Mouse (Mus musculus) spleen, postnatal 4 days (tissue): ENCODE data around the gene Dpp8.
"Not testable (repeated sequence)": the region's sequence is repeated elsewhere in the genome, so short reads cannot be mapped to it uniquely, and the experiment has no call there.

Experiments
- DNase-seq, 2 experiments: peaks; one replicate each; pipeline ENCODE4 v3.0.0; 2022; ENCODE audit warnings: low spot score in 2 of 2

The Dpp8 gene

DNA sequence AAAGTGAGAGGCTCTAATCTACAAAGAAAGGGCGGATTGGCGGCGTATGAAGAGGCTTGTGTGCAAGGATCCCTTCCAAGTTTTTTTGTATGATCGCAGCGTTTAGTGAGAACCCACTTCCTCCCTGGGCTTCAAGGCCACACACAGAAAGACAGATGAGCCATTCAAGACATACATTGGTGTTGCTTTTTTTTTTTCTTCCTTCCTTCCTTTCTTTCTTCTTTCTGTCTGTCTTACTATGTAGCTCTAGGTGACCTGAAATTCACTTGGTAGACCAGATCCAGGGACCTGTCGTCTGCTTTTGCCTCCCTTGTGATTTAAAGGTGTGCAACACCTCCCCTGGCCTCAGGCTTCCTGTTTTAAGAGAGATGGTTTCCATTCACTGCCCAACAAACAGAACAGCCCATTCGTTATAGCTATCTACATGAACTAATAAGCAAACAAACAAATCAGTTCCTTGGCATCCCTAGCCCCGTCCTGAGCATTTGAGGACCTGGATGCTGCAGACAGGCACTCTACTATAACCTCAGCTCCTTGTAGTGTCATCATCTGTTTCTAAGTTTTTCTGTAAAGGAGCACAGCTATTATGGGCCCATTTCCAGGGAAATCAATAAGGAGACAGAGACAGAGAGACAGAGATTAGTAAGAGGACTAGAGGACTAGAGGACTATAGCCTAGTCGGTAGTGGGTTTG is 10.2 kb upstream of the Dpp8 start:
- DNase-seq: peak in 1 of 2 experiments; percentile 62

DNA sequence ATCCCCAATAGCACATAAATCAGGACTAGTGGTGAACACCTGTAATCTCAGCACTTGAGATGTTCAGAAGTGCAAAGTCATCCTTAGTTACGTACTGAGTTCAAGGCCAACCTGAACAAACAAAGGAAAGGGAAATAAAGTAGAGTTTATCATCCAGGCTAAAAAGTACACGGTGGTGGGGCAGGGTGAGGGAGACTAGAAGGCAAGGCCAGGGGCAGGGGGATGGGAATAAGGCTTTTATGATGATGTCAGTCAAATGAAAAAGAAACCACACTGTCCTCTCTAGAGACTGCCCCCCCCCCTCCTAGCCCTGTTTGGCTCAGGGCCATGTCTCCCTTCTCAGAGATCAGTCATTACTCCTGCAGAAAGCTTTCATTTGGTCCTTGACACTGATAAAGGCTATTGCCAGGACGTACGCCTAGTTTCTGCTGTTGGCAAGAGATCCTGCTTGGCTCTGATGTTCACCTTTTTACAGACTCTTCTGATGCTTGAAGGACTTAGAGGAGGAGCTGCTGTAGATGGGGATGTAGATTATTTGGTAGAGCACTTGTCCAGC is 9.6 kb upstream of the Dpp8 start:
- no peak for DNase-seq

DNA sequence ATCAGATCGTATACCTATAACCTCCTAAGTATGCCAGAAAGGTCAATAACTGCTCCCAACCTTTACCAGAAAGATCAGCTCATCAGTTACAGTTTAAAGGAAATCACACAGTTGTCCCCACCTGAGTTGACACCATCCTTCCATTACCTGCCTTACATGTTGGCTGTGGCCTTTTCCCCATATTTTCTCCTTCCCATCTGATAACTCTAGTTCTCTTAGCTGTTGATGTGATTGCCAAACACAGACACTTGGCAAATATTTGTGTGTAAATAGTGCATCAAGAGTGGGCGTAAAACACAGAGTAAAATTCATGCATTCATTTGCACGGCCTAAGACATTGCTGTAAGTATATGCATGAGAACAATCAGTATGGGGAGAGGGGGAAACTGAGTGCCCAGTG is 8.8 kb upstream of the Dpp8 start:
- DNase-seq: no peak

DNA sequence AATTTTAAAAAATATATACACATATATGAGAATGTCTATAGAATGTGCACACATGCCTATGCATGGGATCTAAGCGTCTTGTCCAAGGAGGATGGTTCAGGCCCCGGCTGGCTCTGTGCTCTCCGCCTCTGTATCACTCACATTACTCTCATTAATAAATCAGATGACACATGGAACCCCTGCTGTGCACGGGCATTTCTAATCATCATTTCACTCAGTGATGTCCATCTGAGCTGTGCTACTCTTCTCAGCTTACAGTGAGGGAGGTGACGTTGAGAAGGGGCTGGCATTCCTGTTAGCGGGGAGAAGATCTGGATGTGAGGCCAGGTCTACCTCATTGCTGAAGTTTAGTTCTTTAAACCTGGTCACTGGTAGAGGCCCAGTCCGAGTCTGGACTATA is 5.0 kb upstream of the Dpp8 start:
- DNase-seq: no peak

DNA sequence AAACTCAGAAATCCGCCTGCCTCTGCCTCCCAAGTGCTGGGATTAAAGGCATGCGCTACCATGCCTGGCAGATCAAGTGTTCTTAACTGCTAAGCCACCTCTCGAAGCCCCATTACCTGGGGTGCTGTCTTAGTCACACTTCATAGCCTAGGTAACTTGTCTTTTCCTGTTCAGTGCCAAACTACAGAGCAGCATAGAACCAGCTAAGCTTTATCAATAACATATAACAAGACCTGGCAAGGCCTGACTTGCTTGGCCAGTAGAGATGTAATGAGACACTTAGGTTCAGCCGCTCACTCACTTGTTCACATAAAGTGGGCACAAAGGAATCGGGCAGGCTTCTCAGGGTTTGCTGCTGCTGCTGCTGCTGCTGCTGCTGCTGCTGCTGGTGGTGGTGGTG is 3.9 kb upstream of the Dpp8 start:
- no peak for DNase-seq

DNA sequence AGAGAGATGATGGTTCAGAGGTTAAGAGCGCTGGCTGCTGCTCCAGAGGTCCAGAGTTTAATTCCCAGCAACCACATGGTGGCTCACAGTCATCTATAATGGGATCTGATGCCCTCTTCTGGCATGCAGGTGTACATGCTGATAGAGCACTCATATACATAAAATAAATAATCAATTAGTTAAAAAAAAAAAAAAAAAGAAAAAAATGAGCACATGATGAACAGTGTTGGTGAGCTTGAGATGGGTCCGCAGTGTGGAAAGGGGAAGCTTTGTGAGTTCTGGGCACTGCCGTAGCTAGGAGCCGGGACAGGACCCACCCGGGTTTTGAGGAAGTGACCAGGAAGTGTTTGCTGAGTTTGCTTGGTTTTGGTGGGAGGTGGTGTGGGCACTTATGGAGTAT is 859 bp upstream of the Dpp8 start:
- peak in 1 of 2 experiments; percentile 27 for DNase-seq

DNA sequence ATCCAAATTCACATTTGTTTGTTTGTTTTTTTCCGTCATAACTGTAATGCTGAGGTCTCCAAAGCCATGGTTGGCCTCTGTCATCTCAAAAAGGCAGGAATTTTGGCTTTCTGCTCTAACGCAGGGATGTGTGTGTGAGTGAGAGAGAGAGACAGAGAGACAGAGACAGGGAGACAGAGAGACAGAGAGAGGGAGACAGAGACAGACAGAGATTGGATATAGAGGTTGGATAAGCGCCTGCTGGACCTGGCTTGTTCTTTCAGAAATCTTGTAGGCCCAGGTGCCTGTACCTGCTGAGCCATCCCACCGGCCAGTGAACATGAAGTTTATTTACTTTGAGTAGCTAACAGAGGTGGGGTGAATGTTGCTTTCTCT is 333 bp upstream of the Dpp8 start:
- no peak for DNase-seq

DNA sequence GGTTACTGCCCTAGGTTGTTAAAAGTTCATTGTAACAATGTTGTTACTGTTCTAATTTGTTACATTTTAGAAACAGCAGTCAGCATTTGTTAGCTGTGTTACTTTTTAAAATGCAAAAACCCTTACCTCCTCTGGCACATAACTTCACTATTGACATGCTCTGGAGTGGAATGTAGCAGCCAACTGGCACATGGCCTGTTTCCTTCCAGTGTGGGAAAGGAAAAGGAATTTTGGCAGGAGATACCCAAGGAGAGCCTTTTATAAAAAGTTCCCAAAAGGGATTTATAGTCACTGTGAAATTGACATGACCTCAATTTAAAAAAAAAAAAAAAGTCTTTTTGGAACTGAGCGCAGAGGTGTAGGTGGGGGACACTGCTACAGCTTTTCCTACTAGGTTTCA is 4.2 kb downstream of the Dpp8 start:
- no peak for DNase-seq

DNA sequence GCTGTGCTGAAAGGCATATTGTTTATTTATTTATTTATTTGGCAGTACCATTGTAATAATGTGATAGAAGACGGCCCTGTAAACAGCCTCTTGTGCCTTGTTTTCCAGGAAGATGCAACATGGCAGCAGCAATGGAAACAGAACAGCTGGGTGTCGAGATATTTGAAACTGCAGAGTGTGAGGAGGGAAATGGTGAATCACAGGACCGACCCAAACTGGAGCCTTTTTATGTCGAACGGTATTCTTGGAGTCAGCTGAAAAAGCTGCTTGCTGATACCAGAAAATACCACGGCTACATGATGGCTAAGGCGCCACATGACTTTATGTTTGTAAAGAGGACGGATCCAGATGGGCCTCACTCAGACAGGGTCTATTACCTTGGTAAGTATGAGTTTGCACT is 4.6 kb downstream of the Dpp8 start:
- DNase-seq: no peak

DNA sequence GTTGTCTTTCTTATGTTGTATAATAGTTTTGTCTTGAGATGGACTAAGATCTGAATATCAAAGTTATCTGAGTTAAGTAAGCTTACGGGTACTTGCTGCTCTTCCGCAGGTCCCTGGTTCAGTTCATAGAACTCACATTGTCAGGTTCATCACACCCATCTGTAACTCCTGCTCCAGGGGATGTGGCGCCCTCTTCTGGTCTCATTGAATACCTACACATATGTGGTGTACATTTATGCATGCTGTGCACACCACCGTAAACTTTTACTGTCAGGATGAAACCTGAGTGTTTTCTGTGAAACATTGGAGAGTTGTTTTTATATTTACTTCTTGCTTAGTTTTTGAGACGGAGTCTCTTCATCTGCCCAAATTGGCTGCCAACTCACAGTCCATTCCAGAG is 9.2 kb downstream of the Dpp8 start:
- DNase-seq: no peak

DNA sequence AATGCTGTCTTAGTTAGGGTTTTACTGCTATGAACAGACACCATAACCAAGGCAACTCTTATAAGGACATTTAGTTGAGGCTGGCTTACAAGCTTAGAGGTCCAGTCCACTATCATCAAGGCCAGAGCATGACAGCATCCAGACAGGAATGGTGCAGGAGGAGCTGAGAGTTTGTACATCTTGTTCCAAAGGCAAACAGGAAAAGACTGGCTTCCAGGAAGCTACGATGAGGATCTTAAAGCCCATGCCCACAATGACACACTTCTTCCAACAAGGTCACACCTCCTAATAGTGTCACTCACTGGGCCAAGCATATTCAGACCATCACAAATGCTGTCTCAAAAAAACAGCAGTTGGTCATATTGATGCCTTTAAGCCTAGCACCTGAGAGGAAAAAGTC is 14.8 kb downstream of the Dpp8 start:
- no peak for DNase-seq

DNA sequence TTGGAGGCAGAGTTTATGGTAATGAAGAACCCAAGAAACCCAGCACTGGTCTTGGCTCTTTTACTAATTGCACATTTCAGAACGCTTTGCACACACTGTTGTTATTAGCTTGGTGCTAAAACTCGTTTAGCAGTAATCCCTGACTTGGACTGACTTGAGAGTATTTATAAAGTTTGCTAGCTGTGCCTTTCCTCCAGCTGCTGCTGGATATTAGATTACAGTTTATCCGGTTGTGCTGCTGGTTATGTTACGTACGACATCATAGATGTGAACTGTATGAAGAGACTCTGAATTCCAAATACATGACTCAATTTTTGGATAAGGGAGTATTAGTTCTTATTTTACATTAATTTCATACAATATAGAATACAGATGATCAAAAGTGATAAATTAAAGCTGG is 17.2 kb downstream of the Dpp8 start:
- no peak for DNase-seq

DNA sequence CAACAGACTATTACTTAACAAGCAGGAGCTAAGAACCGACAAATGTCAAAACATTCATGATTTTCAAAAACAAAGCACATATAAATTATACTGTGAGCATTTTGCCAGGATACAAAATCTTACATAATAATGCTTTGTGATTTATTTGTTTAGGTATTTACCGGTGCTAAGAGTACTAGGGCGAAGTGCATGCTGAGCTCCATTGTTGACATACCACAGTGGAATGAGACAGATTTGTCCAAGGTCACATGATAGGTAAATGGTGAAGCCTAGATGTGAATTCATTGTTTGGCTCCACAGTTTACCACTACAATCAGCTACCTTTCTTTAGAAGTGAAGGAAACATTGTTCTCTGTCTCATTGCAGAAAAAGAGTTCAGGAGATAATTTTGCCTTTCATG is 18.8 kb downstream of the Dpp8 start:
- no peak for DNase-seq

DNA sequence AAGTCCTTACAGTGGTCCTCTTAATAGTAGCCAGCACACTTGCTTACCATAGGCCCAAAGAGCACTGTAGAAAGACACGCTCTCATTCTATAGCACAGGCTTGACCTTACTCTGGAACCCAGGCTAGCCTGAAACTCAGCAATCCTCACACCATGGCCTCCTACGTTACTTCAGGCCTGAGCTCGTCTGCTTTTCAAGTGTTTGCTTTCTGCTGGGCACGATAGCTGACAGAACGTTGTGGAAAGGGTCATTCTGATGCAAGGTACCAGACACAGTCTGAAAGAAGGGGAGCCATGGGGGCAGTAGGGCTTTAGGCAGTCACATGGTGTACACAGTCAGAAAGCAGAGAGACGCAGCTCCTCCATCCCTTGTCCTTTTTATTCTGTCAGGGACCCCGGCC is 32.0 kb downstream of the Dpp8 start:
- DNase-seq: no peak

DNA sequence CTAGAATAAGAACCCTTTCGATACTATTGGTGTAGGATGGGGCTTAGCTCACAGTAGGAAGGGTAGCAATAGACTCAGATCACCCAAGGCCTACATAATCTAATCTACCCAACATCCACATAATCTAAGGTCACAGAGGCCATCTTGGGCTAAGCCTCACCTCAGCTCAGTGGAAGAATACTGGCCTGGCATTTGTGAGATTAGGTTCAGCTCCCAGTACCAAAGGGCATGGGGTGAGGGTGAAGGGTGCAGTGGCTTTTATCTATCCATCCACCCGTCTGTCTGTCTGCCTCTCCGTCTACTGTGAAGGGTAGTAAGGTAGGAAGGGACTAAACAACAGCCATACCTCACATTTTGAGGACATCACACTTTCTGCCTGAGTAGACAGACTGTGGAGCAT is 38.4 kb downstream of the Dpp8 start:
- DNase-seq: no peak

DNA sequence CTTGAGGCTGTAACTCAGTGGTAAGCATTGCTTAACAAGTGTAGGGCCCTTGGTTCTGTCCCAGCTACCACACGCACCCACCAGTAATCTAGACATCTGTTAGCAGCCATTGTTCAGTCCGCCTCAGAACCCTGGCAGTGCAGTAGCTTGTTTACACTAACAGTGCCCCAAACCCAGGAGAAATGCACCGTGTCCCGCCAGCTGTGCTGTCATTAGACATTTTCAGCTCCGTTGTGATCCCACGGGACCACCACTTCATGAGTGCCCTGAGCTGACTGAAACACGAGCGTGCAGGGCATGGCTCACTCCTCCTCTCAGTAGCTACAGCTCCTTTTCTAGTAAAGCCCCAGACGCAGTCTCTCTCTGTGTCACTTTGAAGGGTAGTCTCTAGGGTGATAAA is 41.3 kb downstream of the Dpp8 start:
- peak; percentile 20 to 70 for DNase-seq

DNA sequence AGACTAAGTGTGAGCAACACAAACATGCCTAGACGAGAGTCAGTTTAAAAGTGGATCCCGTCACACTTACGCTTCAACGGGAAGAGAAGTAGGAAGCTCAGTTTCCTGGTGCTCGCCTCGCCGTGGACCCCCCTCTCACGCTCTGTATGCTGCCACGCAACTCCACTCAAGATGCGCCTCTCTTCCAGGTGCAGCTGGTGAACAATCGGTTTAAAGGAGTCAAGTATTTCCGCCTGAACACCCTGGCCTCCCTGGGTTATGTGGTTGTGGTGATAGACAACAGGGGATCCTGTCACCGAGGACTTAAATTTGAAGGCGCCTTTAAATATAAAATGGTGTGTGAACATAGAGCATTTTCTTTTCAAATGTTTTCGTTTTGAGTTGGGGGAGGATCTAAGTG is 42.0 kb downstream of the Dpp8 start:
- peak in 1 of 2 experiments; percentile 18 for DNase-seq

DNA sequence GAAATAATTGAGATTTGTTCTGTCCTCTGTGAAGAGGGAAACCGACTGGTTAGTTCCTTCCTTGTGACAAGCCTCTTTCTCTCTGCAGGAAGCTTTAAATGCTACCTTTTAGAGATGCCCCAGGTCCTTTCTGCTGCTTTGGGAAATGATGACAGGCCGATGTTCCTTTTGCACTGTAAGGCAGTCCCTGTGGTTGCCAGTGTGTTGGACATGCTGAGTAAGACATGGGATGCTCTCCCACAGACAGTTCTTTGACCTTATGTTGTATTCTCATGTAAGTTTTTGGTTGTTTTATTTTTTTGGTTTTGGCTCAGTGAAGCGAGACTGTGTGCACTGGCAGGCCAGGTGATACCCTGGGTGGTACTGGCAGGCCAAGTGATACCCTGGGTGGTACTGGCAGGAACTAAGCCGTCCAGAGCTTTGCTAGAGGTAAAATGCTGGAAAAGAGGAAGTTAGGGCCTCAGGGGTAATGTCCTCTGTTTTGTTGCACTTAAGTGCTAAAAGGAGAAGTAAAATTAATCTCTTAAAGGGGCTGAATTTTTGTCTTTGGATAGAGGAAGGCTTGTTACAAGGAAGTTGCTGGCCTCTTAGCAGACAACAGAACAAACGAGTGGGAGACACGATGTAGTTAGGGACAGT is 42.8 kb downstream of the Dpp8 start:
- DNase-seq: peak; percentile 35 to 70

DNA sequence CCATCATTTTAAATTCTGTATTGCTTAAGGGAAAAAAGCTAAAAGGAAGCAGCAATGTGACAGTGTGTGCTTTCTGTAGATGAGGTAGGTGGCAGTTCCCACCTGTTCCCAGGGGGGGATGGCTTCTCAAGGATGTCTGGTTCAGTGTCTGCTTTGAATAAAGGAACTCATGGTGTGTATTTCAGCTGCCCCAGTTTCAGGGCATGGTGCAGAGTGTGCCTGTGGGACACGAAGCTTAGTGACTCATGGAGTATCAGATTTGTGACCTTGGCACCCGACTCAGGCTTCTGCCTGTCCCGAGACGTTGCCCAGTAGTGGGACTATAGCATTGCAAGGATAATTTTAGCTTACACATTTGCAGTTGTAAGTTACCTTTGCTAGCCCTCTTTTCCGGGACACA is 45.3 kb downstream of the Dpp8 start:
- DNase-seq: no peak

DNA sequence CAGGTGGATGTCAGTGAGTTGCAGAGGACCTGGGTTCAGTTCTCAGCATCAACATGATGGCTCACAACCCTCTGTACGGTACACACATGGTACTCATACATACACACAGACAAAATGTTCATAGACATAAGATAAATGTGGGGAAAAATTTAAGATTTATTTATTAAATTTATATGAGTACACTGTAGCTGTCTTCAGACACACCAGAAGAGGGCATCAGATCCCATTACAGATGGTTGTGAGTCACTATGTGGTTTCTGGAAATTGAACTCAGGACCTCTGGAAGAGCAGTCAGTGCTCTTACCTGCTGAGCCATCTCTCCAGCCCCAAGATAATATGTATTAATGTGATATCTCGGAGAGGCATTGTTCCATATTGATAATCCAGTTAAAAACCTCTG is 47.9 kb downstream of the Dpp8 start:
- DNase-seq: not testable (repeated sequence)

DNA sequence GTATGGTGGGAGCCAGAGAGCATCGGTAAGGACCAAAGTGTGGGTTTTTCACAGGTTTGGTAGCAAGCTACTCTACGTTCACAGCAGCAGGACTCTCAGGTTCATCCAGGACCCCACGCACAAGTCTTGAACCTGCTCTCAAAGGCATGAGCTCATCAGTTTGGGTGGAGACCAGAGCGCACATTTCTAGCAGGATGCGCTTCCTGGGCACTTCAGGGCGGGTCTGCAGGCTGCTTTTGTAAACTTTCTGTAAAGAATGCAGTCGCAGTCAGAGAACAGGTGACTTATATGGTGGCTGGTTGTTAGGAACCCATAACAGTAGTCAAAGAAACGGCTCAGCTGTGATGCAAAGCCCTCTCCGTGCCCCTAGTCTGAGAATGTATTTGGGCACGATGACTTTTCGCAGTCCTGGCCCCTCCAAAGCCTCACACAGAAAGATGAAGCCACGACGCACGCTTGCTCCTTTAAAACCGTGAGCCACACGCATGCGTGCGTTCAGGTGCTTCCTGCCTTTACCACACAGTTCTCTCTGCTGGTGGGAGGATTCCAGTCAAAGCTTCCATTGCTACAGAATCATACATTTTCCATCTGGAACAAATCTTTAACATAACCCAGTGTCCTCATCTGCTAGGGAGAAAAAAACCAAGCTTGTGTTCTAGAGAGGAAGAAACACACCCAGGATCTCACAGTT is 51.0 kb downstream of the Dpp8 start:
- no peak for DNase-seq

DNA sequence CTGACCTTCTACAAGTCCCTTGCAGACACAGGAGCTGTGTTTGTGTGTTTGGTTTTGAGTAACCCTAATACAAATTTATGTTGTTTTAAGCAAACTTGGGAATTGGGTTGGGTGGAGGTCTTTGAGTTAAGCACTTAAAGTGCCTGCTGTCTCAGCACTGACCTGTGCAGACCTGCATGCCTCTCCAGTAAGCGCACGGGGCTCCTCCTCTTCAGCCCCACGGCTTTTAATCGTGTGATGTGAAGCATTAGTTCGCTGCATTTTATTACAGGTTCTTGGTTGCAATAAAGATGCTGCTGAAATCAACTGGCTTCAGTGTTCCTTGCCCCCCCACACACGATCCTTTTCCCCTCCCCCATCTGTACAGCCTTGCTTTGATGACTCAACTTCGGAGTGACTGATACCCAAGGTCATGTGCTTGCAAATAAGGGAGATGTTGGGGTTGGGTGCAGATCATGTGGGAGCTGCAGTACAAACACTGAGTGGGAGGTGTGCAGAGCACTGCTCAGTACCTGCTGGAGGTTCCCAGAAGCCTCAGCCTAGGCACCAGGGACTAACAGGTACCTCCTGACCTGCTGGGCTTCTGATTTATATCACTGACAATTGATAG is 52.1 kb downstream of the Dpp8 start:
- DNase-seq: no peak

DNA sequence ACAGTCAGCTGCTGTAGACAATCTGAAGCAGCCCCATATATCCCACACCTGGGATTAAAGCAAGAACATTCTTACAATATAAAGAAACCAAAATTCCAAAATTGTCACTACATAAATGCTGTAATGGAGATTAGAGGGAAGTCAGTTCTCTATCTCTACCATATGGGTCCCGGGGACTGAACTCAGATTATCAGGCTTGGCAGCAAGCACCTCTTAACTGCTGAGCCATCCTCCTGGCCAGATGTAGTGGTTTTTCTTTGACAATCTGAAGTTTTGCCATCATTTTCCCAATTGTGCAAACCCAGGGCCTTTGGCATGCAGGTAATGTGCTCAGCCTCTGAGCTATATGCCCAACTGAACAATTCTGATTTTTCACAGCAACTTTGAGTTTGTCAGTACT is 53.1 kb downstream of the Dpp8 start:
- no peak for DNase-seq
